Comparison of ENCODE assay signal across 9 mouse cellular contexts in the genomic region with DNA sequence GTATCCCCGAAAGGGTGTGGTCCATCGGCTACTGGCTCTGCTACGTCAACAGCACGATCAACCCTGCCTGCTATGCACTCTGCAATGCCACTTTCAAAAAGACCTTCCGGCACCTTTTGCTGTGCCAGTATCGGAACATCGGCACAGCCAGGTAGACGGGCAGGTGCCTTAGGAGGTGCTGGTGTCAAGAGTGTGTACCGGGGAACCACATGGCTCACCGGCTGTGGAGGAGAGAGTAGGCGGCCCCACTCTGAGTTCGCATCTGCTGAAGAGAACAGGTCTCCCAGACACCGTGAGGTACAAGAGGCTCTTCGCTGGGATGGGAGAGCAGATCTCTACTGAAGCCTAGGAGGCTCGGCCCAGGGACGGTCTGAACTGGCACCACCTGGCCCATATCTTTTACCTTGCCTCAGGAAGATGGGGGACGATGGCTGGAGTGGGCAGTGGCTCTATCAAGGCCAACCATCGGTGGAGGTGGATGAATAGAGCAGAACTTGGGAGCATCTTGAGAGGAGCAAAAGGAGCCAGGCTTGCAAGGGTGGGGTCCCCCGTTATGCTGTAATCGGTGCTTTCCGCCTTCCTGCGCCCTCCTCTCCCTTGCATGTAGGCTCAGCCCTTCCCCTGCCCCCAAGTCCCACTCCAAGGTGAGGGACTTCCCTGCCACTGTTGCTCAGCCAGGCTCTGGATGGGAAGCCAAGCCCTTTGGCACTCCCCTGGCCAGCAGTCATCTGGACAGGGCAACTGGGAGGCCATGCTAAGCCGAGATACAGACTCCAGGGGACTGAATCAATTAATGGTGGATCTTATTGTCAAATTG. TPM values are rescaled to one million over a fixed set of nuclear protein-coding genes. Genes with fewer than 3 reads are reported as not detected.
A peak's percentile ranks its signal among the peaks of the same experiment; 100 is the strongest.
DNase-seq lines count a peak whose midpoint lies in the region; ATAC-seq and TF ChIP-seq lines count a peak whose summit lies in the region.
"Had no signal": no experiment of that assay in that cellular context is flagged by ENCODE, and none has a peak within 500 bp of the region (broad histone marks: within the 10 kb centered on the region; RNA-seq: fewer than 3 reads in every experiment).

No protein-coding gene starts in this region.

- DNase-seq in forebrain, embryonic 10.5 days (ENCODE audit: extremely low spot score, low spot score): peak; percentile 38
- peak; percentile 38 to 42 for DNase-seq in cerebellum, postnatal 36 days
- no peak for DNase-seq in urinary bladder, postnatal 14 days (ENCODE audit: low spot score)

- 76% methylated on average over 23 of the region's 23 CpGs for WGBS in forebrain, embryonic 10.5 days
- WGBS in forebrain, embryonic 13.5 days: 78% methylated on average over 23 of the region's 23 CpGs
- 69% methylated on average over 23 of the region's 23 CpGs for WGBS in kidney, embryonic 15.5 days
- WGBS in kidney, embryonic 16.5 days: 72% methylated on average over 23 of the region's 23 CpGs

- peaks cover 36% of the 10 kb centered on the region for H3K27me3 ChIP-seq in forebrain, embryonic 10.5 days (ENCODE audit: poor library complexity, severe bottlenecking)
- H3K27me3 ChIP-seq in forebrain, embryonic 13.5 days: peaks cover 23% of the 10 kb centered on the region
- H3K27me3 ChIP-seq in kidney, embryonic 15.5 days: peaks cover 15% of the 10 kb centered on the region
- peaks cover 9% of the 10 kb centered on the region for H3K27me3 ChIP-seq in kidney, embryonic 16.5 days (ENCODE audit: insufficient read depth, low read length)
- H3K27me3 ChIP-seq in E14TG2a.4 (ENCODE audit: insufficient read depth, low read length): peaks cover 53% of the 10 kb centered on the region

- H3K9ac ChIP-seq in forebrain, embryonic 13.5 days: no peak overlapping the region
- no peak overlapping the region for H3K9ac ChIP-seq in kidney, embryonic 15.5 days
- no peak overlapping the region for H3K9ac ChIP-seq in kidney, embryonic 16.5 days (replicated peaks; ENCODE audit: low read length)

- H3K4me2 ChIP-seq in forebrain, embryonic 13.5 days: no peak overlapping the region
- H3K4me2 ChIP-seq in kidney, embryonic 15.5 days: peak overlapping the region; percentile 48
- no peak overlapping the region for H3K4me2 ChIP-seq in kidney, embryonic 16.5 days (replicated peaks; ENCODE audit: low read depth, low read length)

- no peak for TF ChIP-seq CTCF in E14TG2a.4 (conservative IDR thresholded peaks at IDR 0.05; ENCODE audit: low read length)

- H3K4me1 ChIP-seq in forebrain, embryonic 10.5 days: peaks cover 69% of the 10 kb centered on the region
- H3K4me1 ChIP-seq in forebrain, embryonic 13.5 days: peaks cover 48% of the 10 kb centered on the region
- peaks cover 51% of the 10 kb centered on the region for H3K4me1 ChIP-seq in kidney, embryonic 15.5 days
- H3K4me1 ChIP-seq in kidney, embryonic 16.5 days (ENCODE audit: insufficient read depth, low read length): peaks cover 35% of the 10 kb centered on the region
- peaks cover 85% of the 10 kb centered on the region for H3K4me1 ChIP-seq in E14TG2a.4 (replicated peaks; ENCODE audit: low read depth, low read length)

- H3K4me3 ChIP-seq in forebrain, embryonic 10.5 days: peak overlapping the region; percentile 83; the same call in 1 of the 2 replicates
- H3K4me3 ChIP-seq in forebrain, embryonic 13.5 days: no peak overlapping the region
- no peak overlapping the region for H3K4me3 ChIP-seq in kidney, embryonic 15.5 days (replicated peaks)
- no peak overlapping the region for H3K4me3 ChIP-seq in kidney, embryonic 16.5 days (ENCODE audit: low read length)
- peak overlapping the region; percentile 74 for H3K4me3 ChIP-seq in E14TG2a.4 (replicated peaks; ENCODE audit: low read length)

- no peaks in the 10 kb centered on the region for H3K9me3 ChIP-seq in forebrain, embryonic 10.5 days
- no peaks in the 10 kb centered on the region for H3K9me3 ChIP-seq in forebrain, embryonic 13.5 days (replicated peaks)
- no peaks in the 10 kb centered on the region for H3K9me3 ChIP-seq in kidney, embryonic 15.5 days (replicated peaks)
- no peaks in the 10 kb centered on the region for H3K9me3 ChIP-seq in kidney, embryonic 16.5 days (ENCODE audit: low read length)
- H3K9me3 ChIP-seq in E14TG2a.4 (ENCODE audit: low read length): no peaks in the 10 kb centered on the region

- ATAC-seq in forebrain, embryonic 13.5 days: no peak
- no peak for ATAC-seq in kidney, embryonic 15.5 days (replicated peaks; ENCODE audit: low FRiP score)
- ATAC-seq in kidney, embryonic 16.5 days (ENCODE audit: low FRiP score, low TSS enrichment): no peak
- ATAC-seq in CD4-positive, CD25-positive, alpha-beta regulatory T cell, adult 4 months: no peak

- peaks cover 35% of the 10 kb centered on the region for H3K36me3 ChIP-seq in forebrain, embryonic 10.5 days (replicated peaks)
- peaks cover 10% of the 10 kb centered on the region; the same call in 1 of the 2 replicates for H3K36me3 ChIP-seq in forebrain, embryonic 13.5 days (ENCODE audit: poor library complexity, severe bottlenecking)
- H3K36me3 ChIP-seq in kidney, embryonic 15.5 days: peaks cover 8% of the 10 kb centered on the region; the same call in 1 of the 2 replicates
- H3K36me3 ChIP-seq in kidney, embryonic 16.5 days (ENCODE audit: insufficient read depth, low read length): no peaks in the 10 kb centered on the region
- H3K36me3 ChIP-seq in E14TG2a.4 (ENCODE audit: insufficient read depth, low read length): peaks cover 10% of the 10 kb centered on the region

- H3K27ac ChIP-seq in forebrain, embryonic 10.5 days: 0 out of 2 replicates have a peak overlapping the region, but pooled peaks have one; percentile 48
- H3K27ac ChIP-seq in forebrain, embryonic 13.5 days: no peak overlapping the region
- no peak overlapping the region for H3K27ac ChIP-seq in kidney, embryonic 15.5 days
- no peak overlapping the region for H3K27ac ChIP-seq in kidney, embryonic 16.5 days (ENCODE audit: low read length)
- H3K27ac ChIP-seq: kidney, postnatal 0 days had no signal

RNA-seq across cellular contexts. Expression of gene Chrm4, which starts 1.7 kb away (rescaled TPM):
- polyA plus RNA-seq in forebrain, embryonic 10.5 days (2016; fragmentation: Nextera tagmentation; extraction: Ambion mirVana): 0.12 and 0.77 TPM in 2 replicates
- 0.83 and 0.88 TPM in 2 replicates for polyA plus RNA-seq in forebrain, embryonic 13.5 days (2015; fragmentation: Nextera tagmentation; extraction: Ambion mirVana)
- 0.42 TPM in 1 of 2 replicates, not detected in the other for polyA plus RNA-seq in kidney, embryonic 15.5 days (2015; fragmentation: Nextera tagmentation; extraction: Ambion mirVana)
- 0.11 and 0.19 TPM in 2 replicates for polyA plus RNA-seq in kidney, embryonic 16.5 days (2015; fragmentation: Nextera tagmentation; extraction: Ambion mirVana)
- polyA plus RNA-seq in CD4-positive, CD25-positive, alpha-beta regulatory T cell, adult 4 months (2017; shearing (Covaris generic)): under 1 TPM in 1 of 2 experiments, not detected in 1; 0.30 TPM
- polyA plus RNA-seq: kidney, postnatal 0 days had no signal

RNA-seq across cellular contexts. Expression of gene Mdk, which starts 3.4 kb away (rescaled TPM):
- polyA plus RNA-seq in forebrain, embryonic 10.5 days (2016; fragmentation: Nextera tagmentation; extraction: Ambion mirVana): 1,773 and 1,865 TPM in 2 replicates
- 609 and 621 TPM in 2 replicates for polyA plus RNA-seq in forebrain, embryonic 13.5 days (2015; fragmentation: Nextera tagmentation; extraction: Ambion mirVana)
- polyA plus RNA-seq in kidney, embryonic 15.5 days (2015; fragmentation: Nextera tagmentation; extraction: Ambion mirVana): 1,215 and 1,266 TPM in 2 replicates
- 1,159 and 1,184 TPM in 2 replicates for polyA plus RNA-seq in kidney, embryonic 16.5 days (2015; fragmentation: Nextera tagmentation; extraction: Ambion mirVana)
- 1 to 10 TPM; 1.9 to 3.1 TPM for polyA plus RNA-seq in CD4-positive, CD25-positive, alpha-beta regulatory T cell, adult 4 months (2017; shearing (Covaris generic))

RNA-seq across cellular contexts. Expression of gene Gm9821, which starts 16.8 kb away (rescaled TPM):
- polyA plus RNA-seq in forebrain, embryonic 10.5 days (2016; fragmentation: Nextera tagmentation; extraction: Ambion mirVana): 0.44 and 0.52 TPM in 2 replicates
- polyA plus RNA-seq in forebrain, embryonic 13.5 days (2015; fragmentation: Nextera tagmentation; extraction: Ambion mirVana): 0.18 and 0.41 TPM in 2 replicates
- 0.49 and 0.53 TPM in 2 replicates for polyA plus RNA-seq in kidney, embryonic 15.5 days (2015; fragmentation: Nextera tagmentation; extraction: Ambion mirVana)
- polyA plus RNA-seq in kidney, embryonic 16.5 days (2015; fragmentation: Nextera tagmentation; extraction: Ambion mirVana): 0.27 and 0.71 TPM in 2 replicates
- polyA plus RNA-seq in CD4-positive, CD25-positive, alpha-beta regulatory T cell, adult 4 months (2017; shearing (Covaris generic)): under 1 TPM; 0.82 to 0.86 TPM

RNA-seq across cellular contexts. Expression of gene Dgkz, which starts 46.9 kb away (rescaled TPM):
- polyA plus RNA-seq in forebrain, embryonic 10.5 days (2016; fragmentation: Nextera tagmentation; extraction: Ambion mirVana): 35.1 and 39.1 TPM in 2 replicates
- 18.5 and 23.1 TPM in 2 replicates for polyA plus RNA-seq in forebrain, embryonic 13.5 days (2015; fragmentation: Nextera tagmentation; extraction: Ambion mirVana)
- polyA plus RNA-seq in kidney, embryonic 15.5 days (2015; fragmentation: Nextera tagmentation; extraction: Ambion mirVana): 37.7 and 46.7 TPM in 2 replicates
- polyA plus RNA-seq in kidney, embryonic 16.5 days (2015; fragmentation: Nextera tagmentation; extraction: Ambion mirVana): 52.0 and 52.1 TPM in 2 replicates
- polyA plus RNA-seq in CD4-positive, CD25-positive, alpha-beta regulatory T cell, adult 4 months (2017; shearing (Covaris generic)): 100 to 1,000 TPM; 131 to 138 TPM

Comparison
In these comparisons a context has a peak if more than half of its experiments do, and no peak if none do; other contexts are left out.
1. H3K4me3 ChIP-seq: peak in forebrain, embryonic 10.5 days (single experiment) and E14TG2a.4 (single experiment); none in forebrain, embryonic 13.5 days (single experiment), kidney, embryonic 15.5 days (single experiment) and kidney, embryonic 16.5 days (single experiment).
2. RNA of gene Mdk, which starts 3.4 kb away (polyA plus RNA-seq): 1,773 to 1,865 TPM in forebrain, embryonic 10.5 days, 1,215 to 1,266 TPM in kidney, embryonic 15.5 days, 1,159 to 1,184 TPM in kidney, embryonic 16.5 days and 609 to 621 TPM in forebrain, embryonic 13.5 days; 1.9 to 3.1 TPM in CD4-positive, CD25-positive, alpha-beta regulatory T cell, adult 4 months; every median in the first group is over 100 times any median in the second.